Mouse (Mus musculus) 416B (cell line): Measurements from ENCODE around the gene Zfp579.
"Not testable (repeated sequence)": the region's sequence is repeated elsewhere in the genome, so short reads cannot be mapped to it uniquely, and the experiment has no call there.

Experiments used
- DNase-seq: peaks from one replicate; pipeline ENCODE4 v3.0.0; 2011; ENCODE audit warnings: low read depth

Gene Zfp579

GRCm38 (mm10) chr7:5015118-5016001 is 19.4 kb upstream of the Zfp579 start, which contains the start of gene Gm44973:
TSS of gene Gm44973 (plus strand) at chr7:5015496.
- peak; percentile 99 for DNase-seq

GRCm38 (mm10) chr7:5014251-5015117 is 18.5 kb upstream of the Zfp579 start, which contains the start of the genes Zfp524 and Fiz1:
TSS of gene Zfp524 (plus strand) at chr7:5014415.
TSS of gene Fiz1 (minus strand) at chr7:5014697.
- DNase-seq: peak; percentile 99

- DNase-seq: no peak
Measured at GRCm38 (mm10) chr7:5012681-5013513, 16.9 kb upstream of the Zfp579 start.

GRCm38 (mm10) chr7:5008229-5008628 is 12.3 kb upstream of the Zfp579 start:
- DNase-seq: no peak

- DNase-seq: not testable (repeated sequence)
Measured at GRCm38 (mm10) chr7:5002876-5003275, 6.9 kb upstream of the Zfp579 start.

GRCm38 (mm10) chr7:4999876-5000275 is 3.9 kb upstream of the Zfp579 start:
- peak; percentile 71 for DNase-seq

GRCm38 (mm10) chr7:4996934-4997333 is 976 bp upstream of the Zfp579 start:
- DNase-seq: no peak

GRCm38 (mm10) chr7:4995268-4996002 is 523 bp downstream of the Zfp579 start:
- DNase-seq: no peak

GRCm38 (mm10) chr7:4993999-4994788 is 1.8 kb downstream of the Zfp579 start:
- no peak for DNase-seq

- no peak for DNase-seq
Measured at GRCm38 (mm10) chr7:4993347-4993998, 2.5 kb downstream of the Zfp579 start.

GRCm38 (mm10) chr7:4988250-4988649 is 7.7 kb downstream of the Zfp579 start:
- DNase-seq: no peak

GRCm38 (mm10) chr7:4976832-4977231 is 19.1 kb downstream of the Zfp579 start:
- peak; percentile 31 for DNase-seq

GRCm38 (mm10) chr7:4975455-4975854 is 20.5 kb downstream of the Zfp579 start:
- no peak for DNase-seq

- DNase-seq: peak; percentile 87
Measured at GRCm38 (mm10) chr7:4972321-4973047, 23.5 kb downstream of the Zfp579 start.

- no peak for DNase-seq
Measured at GRCm38 (mm10) chr7:4971710-4972109, 24.2 kb downstream of the Zfp579 start.

GRCm38 (mm10) chr7:4971068-4971467 is 24.9 kb downstream of the Zfp579 start, which contains the start of gene Sbk3:
TSS of gene Sbk3 (minus strand) at chr7:4971168.
- no peak for DNase-seq

GRCm38 (mm10) chr7:4964988-4965387 is 31.0 kb downstream of the Zfp579 start:
- no peak for DNase-seq

- DNase-seq: peak; percentile 87
Measured at GRCm38 (mm10) chr7:4964272-4964671, 31.7 kb downstream of the Zfp579 start, which contains the start of gene Sbk2. TSS of gene Sbk2 (minus strand) at chr7:4964406.

GRCm38 (mm10) chr7:4963527-4963926 is 32.4 kb downstream of the Zfp579 start:
- DNase-seq: no peak
